Mouse (Mus musculus) kidney, postnatal 0 days (tissue): ENCODE data around the gene Igsf3. TPM values are rescaled to one million over a fixed set of nuclear protein-coding genes. Genes with fewer than 3 reads are reported as not detected.
A peak's percentile ranks its signal among the peaks of the same experiment; 100 is the strongest.

Source experiments
- ATAC-seq: fragments of 200-750 bp; cut with Nextera tagmentation; replicated peaks from 2 replicates; pipeline ENCODE4 v1.8.0; 2017; ENCODE audit warnings: low read depth, moderate number of reproducible peaks, moderate TSS enrichment, moderate library complexity; ENCODE audit not compliant: low FRiP score
- DNase-seq: peaks from one replicate; pipeline ENCODE4 v3.0.0-alpha.2; 2016; ENCODE audit warnings: low spot score
- H3K27ac ChIP-seq: fragments of 300-500 bp; sonication (generic); 2 replicates; pipeline ENCODE4 v1.5.1; 2014; ENCODE audit warnings: mild to moderate bottlenecking
- H3K27me3 ChIP-seq: fragments of 300-500 bp; sonication (generic); 2 replicates; pipeline ENCODE4 v1.6.1; 2014; ENCODE audit warnings: low read length, mixed read lengths; ENCODE audit not compliant: insufficient read depth
- H3K36me3 ChIP-seq: fragments of 300-500 bp; sonication (generic); 2 replicates; pipeline ENCODE4 v1.6.1; 2014; ENCODE audit warnings: low read length, mixed read lengths; ENCODE audit not compliant: insufficient read depth
- H3K4me1 ChIP-seq: fragments of 300-500 bp; sonication (generic); replicated peaks from 2 replicates; pipeline ENCODE4 v1.6.1; 2014; ENCODE audit warnings: antibody characterized with exemption, low read length, mixed read lengths; ENCODE audit not compliant: insufficient read depth
- H3K4me2 ChIP-seq: fragments of 300-500 bp; sonication (generic); 2 replicates; pipeline ENCODE4 v1.6.1; 2014; ENCODE audit warnings: mild to moderate bottlenecking, low read length, moderate library complexity, mixed read lengths
- H3K4me3 ChIP-seq: fragments of 300-500 bp; sonication (generic); replicated peaks from 2 replicates; pipeline ENCODE4 v1.5.1; 2014; ENCODE audit warnings: low read depth, low read length
- H3K9ac ChIP-seq: fragments of 300-500 bp; sonication (generic); 2 replicates; pipeline ENCODE4 v1.6.1; 2014; ENCODE audit warnings: low read depth, low read length
- H3K9me3 ChIP-seq: fragments of 300-500 bp; sonication (generic); replicated peaks from 2 replicates; pipeline ENCODE4 v1.6.1; 2016; ENCODE audit warnings: low read length, inconsistent platforms, mixed read lengths
- CTCF ChIP-seq: IDR thresholded peaks from 2 replicates; pipeline ENCODE4 v1.5.1; 2016; ENCODE audit warnings: antibody characterized with exemption, low read depth, mild to moderate bottlenecking, moderate library complexity
- WGBS: fragments of 180-500 bp; shearing (Covaris S2); extraction: QIAGEN DNeasy Blood & Tissue Kit; methylation state at CpG from one replicate; pipeline ENCODE4 v1.1.7; 2014; 5-methylcytosine and 5-hydroxymethylcytosine counted together
- polyA plus RNA-seq: library from polyadenylated mRNA; unstranded; fragments of >200 nt; fragmentation: Nextera tagmentation; extraction: Ambion mirVana; gene quantifications from 2 replicates; pipeline ENCODE4 v1.2.1, GENCODE M21; 2015

Igsf3 gene
- polyA plus RNA-seq, 1 experiment from 2014 or later = 15.3 TPM

DNA sequence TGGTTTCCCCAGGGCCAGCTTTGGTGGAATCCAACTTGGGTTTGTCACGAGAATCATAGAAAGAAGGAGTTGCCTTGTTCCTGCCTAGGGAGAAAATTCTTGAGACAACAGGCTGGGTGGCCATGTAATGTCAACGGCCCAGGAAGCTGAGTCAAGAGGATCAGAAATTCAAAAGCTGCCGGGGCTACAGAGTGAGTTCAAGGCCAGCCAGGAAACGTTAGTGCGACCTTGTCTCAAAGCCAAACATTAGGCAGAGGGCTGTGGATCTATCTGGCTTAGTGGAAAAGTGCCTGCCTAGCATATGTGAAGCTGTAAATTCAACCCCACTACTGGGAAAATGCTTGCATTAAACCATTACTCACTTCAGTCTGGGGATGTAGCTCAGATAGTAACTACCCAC, 110.6 kb downstream of the Igsf3 start:
- WGBS = 69% methylated on average over 5 of the region's 5 CpGs
- Histone ChIP-seq H3K27me3 (no peaks in the 10 kb centered on the region), H3K9me3 (no peaks in the 10 kb centered on the region), H3K4me1 (no peaks in the 10 kb centered on the region), H3K4me2 (no peak overlapping the region), H3K27ac (no peak overlapping the region), H3K36me3 (no peaks in the 10 kb centered on the region), H3K9ac (no peak overlapping the region), H3K4me3 (no peak overlapping the region)
- ATAC-seq (no peak), DNase-seq (no peak)
- no peak for TF ChIP-seq CTCF

DNA sequence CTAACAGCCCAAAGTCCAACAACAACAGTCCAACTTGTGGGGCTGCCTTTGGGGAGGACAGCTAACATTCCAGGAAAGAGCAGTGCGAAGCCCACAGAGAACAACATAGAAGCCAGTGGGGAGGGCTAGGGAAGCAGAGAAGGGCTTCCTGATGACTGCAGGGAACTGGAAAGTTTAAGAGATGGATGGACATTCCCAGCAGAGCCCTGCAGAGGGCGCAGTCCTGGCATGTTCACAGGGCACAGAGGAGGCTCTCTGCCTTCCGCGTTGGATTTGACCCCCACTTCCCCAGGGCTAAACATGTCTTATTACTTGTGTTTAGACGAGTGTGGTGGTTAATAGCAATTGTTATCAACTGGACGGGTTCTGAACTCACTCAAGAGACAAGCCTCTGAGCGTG, 111.3 kb downstream of the Igsf3 start:
- H3K27ac ChIP-seq = no peak overlapping the region
- ATAC-seq = no peak

GRCm38 (mm10) chr3:101490515-101490914, 113.6 kb downstream of the Igsf3 start:
- no peak for TF ChIP-seq CTCF
- no peak overlapping the region for H3K4me3 ChIP-seq
- no peaks in the 10 kb centered on the region for H3K36me3 ChIP-seq
- H3K9ac ChIP-seq = no peak overlapping the region
- H3K9me3 ChIP-seq = no peaks in the 10 kb centered on the region
- 84% methylated on average over 9 of the region's 9 CpGs for WGBS
- no peak overlapping the region for H3K4me2 ChIP-seq
- no peak for ATAC-seq
- no peak for DNase-seq
- no peaks in the 10 kb centered on the region; the same call in 1 of the 2 replicates for H3K4me1 ChIP-seq
- no peaks in the 10 kb centered on the region for H3K27me3 ChIP-seq
- no peak overlapping the region for H3K27ac ChIP-seq

More for the DNA sequence above, 111.3 kb downstream of the Igsf3 start:
- 0 out of 2 replicates have a peak, but pooled peaks have one; percentile 25 for TF ChIP-seq CTCF
- H3K4me1 ChIP-seq = no peaks in the 10 kb centered on the region
- WGBS = 75% methylated on average over 7 of the region's 7 CpGs
- no peak for DNase-seq
- no peaks in the 10 kb centered on the region for H3K27me3 ChIP-seq
- H3K4me3 ChIP-seq = no peak overlapping the region
- H3K9ac ChIP-seq = no peak overlapping the region
- H3K4me2 ChIP-seq = no peak overlapping the region
- H3K9me3 ChIP-seq = no peaks in the 10 kb centered on the region
- H3K36me3 ChIP-seq = no peaks in the 10 kb centered on the region

DNA sequence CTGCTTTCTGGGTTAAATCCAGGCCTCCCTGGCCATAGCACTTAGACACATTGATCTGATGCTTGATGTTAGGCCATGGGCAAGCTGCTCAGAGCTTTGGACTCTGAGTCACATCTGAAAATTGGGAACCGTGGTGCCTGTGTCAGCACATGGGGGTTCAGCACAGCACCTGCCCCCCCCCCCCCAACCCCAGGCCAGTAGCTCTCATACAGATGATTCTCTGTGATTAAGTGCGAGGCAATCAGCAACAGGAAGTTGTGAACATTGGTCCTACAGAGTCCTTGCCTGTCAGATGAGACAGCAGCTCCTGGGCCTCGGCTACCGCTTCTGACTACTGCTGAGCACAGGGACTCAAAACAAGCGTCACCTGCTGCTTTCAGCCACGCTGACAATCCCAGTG, 116.0 kb downstream of the Igsf3 start:
- Histone ChIP-seq H3K4me2 (no peak overlapping the region), H3K4me1 (no peaks in the 10 kb centered on the region; the same call in 1 of the 2 replicates), H3K27me3 (no peaks in the 10 kb centered on the region), H3K27ac (no peak overlapping the region), H3K36me3 (no peaks in the 10 kb centered on the region), H3K9me3 (no peaks in the 10 kb centered on the region), H3K9ac (no peak overlapping the region), H3K4me3 (no peak overlapping the region)
- no peak for ATAC-seq
- 91% methylated on average over 6 of the region's 6 CpGs for WGBS
- TF ChIP-seq CTCF = no peak
- no peak for DNase-seq

DNA sequence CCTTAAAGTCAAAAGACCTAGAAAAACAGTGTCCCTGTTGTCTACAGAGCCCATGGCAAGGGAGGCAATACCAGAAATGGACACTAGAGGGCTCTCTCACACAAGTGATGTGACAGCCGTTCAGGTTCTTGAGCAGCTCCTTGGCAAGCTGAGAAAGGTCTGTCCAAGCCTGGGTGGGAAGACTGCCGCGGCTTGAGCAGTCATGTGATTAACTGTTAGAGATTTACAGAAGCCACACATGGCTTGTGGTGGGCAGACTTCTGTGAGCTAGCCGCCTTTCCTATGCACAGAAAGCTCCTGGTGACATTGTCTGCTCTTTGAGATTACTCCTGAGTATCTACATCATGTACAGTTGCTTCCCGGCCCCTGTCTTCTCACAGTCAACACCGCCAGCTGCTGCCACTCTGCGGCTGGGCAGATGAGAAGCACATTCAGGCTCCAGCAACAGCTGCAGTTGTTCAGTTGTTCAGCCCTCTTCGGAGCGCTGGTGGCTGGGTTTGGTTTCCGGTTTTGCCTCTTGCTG, 117.1 kb downstream of the Igsf3 start:
- no peaks in the 10 kb centered on the region for H3K9me3 ChIP-seq
- peak overlapping the region; percentile 23; the same call in 1 of the 2 replicates for H3K4me2 ChIP-seq
- no peak overlapping the region for H3K9ac ChIP-seq
- TF ChIP-seq CTCF = peak; percentile 96
- ATAC-seq (peak; percentile 88), DNase-seq (peak; percentile 95)
- H3K4me1 ChIP-seq = no peaks in the 10 kb centered on the region; the same call in 1 of the 2 replicates
- H3K36me3 ChIP-seq = no peaks in the 10 kb centered on the region
- H3K27me3 ChIP-seq = no peaks in the 10 kb centered on the region
- H3K27ac ChIP-seq = peak overlapping the region; percentile 25; the same call in 1 of the 2 replicates
- no peak overlapping the region for H3K4me3 ChIP-seq
- WGBS = 30% methylated on average over 10 of the region's 10 CpGs

GRCm38 (mm10) chr3:101497432-101498030, 120.6 kb downstream of the Igsf3 start:
- ATAC-seq = no peak
- Histone ChIP-seq H3K36me3 (no peaks in the 10 kb centered on the region), H3K4me3 (no peak overlapping the region), H3K9me3 (no peaks in the 10 kb centered on the region), H3K9ac (no peak overlapping the region), H3K4me2 (no peak overlapping the region), H3K4me1 (no peaks in the 10 kb centered on the region; the same call in 1 of the 2 replicates), H3K27ac (no peak overlapping the region), H3K27me3 (no peaks in the 10 kb centered on the region)
- DNase-seq = no peak
- no peak for TF ChIP-seq CTCF
- WGBS = 86% methylated on average over 10 of the region's 10 CpGs
